Mouse (Mus musculus) brain, embryonic 14.5 days (tissue): ENCODE data around the gene Odf3b.

ENCODE experiments used
- CTCF ChIP-seq: fragments of 200-500 bp; IDR thresholded peaks from 2 replicates; pipeline ENCODE4 v1.5.1; 2012; ENCODE audit warnings: inconsistent platforms, mild to moderate bottlenecking, moderate library complexity, borderline replicate concordance; ENCODE audit not compliant: insufficient read depth, insufficient read length; ENCODE audit errors: extremely low read depth
- POLR2A ChIP-seq: fragments of 200-500 bp; IDR thresholded peaks from 2 replicates; pipeline ENCODE4 v1.6.1; 2012; ENCODE audit warnings: mild to moderate bottlenecking, inconsistent platforms, borderline replicate concordance; ENCODE audit not compliant: poor library complexity, insufficient read depth, insufficient read length, severe bottlenecking; ENCODE audit errors: extremely low read depth

GRCm38 (mm10) chr15:89373027-89373761, 5.9 kb downstream of the Odf3b start:
- peak; percentile 54 for TF ChIP-seq CTCF
- TF ChIP-seq POLR2A = no peak
